Comparison of ENCODE assay signal across 8 mouse cellular contexts in genomic region chr10:77130561-77131240, GRCm38 (mm10). TPM values are rescaled to one million over a fixed set of nuclear protein-coding genes. Genes with fewer than 3 reads are reported as not detected.
DNase-seq lines count a peak whose midpoint lies in the region; ATAC-seq and TF ChIP-seq lines count a peak whose summit lies in the region.

No protein-coding gene starts in this region.

- ATAC-seq in embryonic facial prominence, embryonic 14.5 days (ENCODE audit: low read depth), result peak; percentile 86
- peak; percentile 33; the same call in 1 of the 2 replicates for ATAC-seq in limb, embryonic 12.5 days (ENCODE audit: insufficient number of reproducible peaks, insufficient read depth, low FRiP score, low TSS enrichment, low read depth)
- ATAC-seq in midbrain, embryonic 16.5 days, result peak; percentile 82

- TF ChIP-seq CTCF in spleen, adult 2 months (IDR thresholded peaks at IDR 0.05; ENCODE audit: extremely low read depth, insufficient read depth, insufficient read length, insufficient replicate concordance), result peak; percentile 98; the same call in 1 of the 2 replicates

- no peaks in the 10 kb centered on the region for H3K27me3 ChIP-seq in embryonic facial prominence, embryonic 14.5 days (replicated peaks; ENCODE audit: control insufficient read depth, insufficient read depth, low read length)
- H3K27me3 ChIP-seq in limb, embryonic 12.5 days, result no peaks in the 10 kb centered on the region
- H3K27me3 ChIP-seq in midbrain, embryonic 16.5 days (ENCODE audit: control insufficient read depth, insufficient read depth, low read depth, low read length), result no peaks in the 10 kb centered on the region
- H3K27me3 ChIP-seq in spleen, adult 2 months (ENCODE audit: control insufficient read depth, insufficient read depth, low read length), result no peaks in the 10 kb centered on the region

- H3K4me3 ChIP-seq in embryonic facial prominence, embryonic 14.5 days (ENCODE audit: low read depth, low read length), result no peak overlapping the region
- H3K4me3 ChIP-seq in limb, embryonic 12.5 days (replicated peaks), result no peak overlapping the region
- H3K4me3 ChIP-seq in midbrain, embryonic 16.5 days (ENCODE audit: low read depth, low read length), result no peak overlapping the region
- H3K4me3 ChIP-seq in spleen, adult 2 months (ENCODE audit: extremely low read depth, insufficient read depth, insufficient read length), result no peak overlapping the region

- H3K4me2 ChIP-seq in embryonic facial prominence, embryonic 14.5 days (ENCODE audit: low read depth, low read length), result no peak overlapping the region
- H3K4me2 ChIP-seq in limb, embryonic 12.5 days, result no peak overlapping the region
- no peak overlapping the region for H3K4me2 ChIP-seq in midbrain, embryonic 16.5 days (ENCODE audit: low read length)

- TF ChIP-seq POLR2A in spleen, adult 2 months (IDR thresholded peaks at IDR 0.05; ENCODE audit: low read depth, low read length), result no peak

- H3K36me3 ChIP-seq in embryonic facial prominence, embryonic 14.5 days (ENCODE audit: control insufficient read depth, insufficient read depth, low read length), result no peaks in the 10 kb centered on the region
- H3K36me3 ChIP-seq in limb, embryonic 12.5 days, result no peaks in the 10 kb centered on the region
- H3K36me3 ChIP-seq in midbrain, embryonic 16.5 days (ENCODE audit: control insufficient read depth, insufficient read depth, low read length), result no peaks in the 10 kb centered on the region
- H3K36me3 ChIP-seq in spleen, adult 2 months (ENCODE audit: control insufficient read depth, insufficient read depth, low read length), result no peaks in the 10 kb centered on the region

- H3K4me1 ChIP-seq in embryonic facial prominence, embryonic 14.5 days (ENCODE audit: control insufficient read depth, insufficient read depth, low read length), result peaks cover 22% of the 10 kb centered on the region
- H3K4me1 ChIP-seq in limb, embryonic 12.5 days (replicated peaks), result peaks cover 48% of the 10 kb centered on the region
- H3K4me1 ChIP-seq in midbrain, embryonic 16.5 days (ENCODE audit: control insufficient read depth, insufficient read depth, low read length), result peaks cover 2% of the 10 kb centered on the region; the same call in 1 of the 2 replicates
- H3K4me1 ChIP-seq in spleen, adult 2 months (ENCODE audit: control insufficient read depth, insufficient read depth, insufficient read length), result no peaks in the 10 kb centered on the region

- H3K27ac ChIP-seq in embryonic facial prominence, embryonic 14.5 days (replicated peaks; ENCODE audit: low read depth, low read length), result 0 out of 2 replicates have a peak overlapping the region, but pooled peaks have one; percentile 6
- peak overlapping the region; percentile 84; the same call in 1 of the 2 replicates for H3K27ac ChIP-seq in limb, embryonic 12.5 days
- 0 out of 2 replicates have a peak overlapping the region, but pooled peaks have one; percentile 20 for H3K27ac ChIP-seq in midbrain, embryonic 16.5 days (ENCODE audit: low read length)
- H3K27ac ChIP-seq in spleen, adult 2 months (ENCODE audit: insufficient read depth, low read length), result no peak overlapping the region

- 44% methylated on average over 13 of the region's 13 CpGs for WGBS in embryonic facial prominence, embryonic 14.5 days
- 43% methylated on average over 13 of the region's 13 CpGs for WGBS in limb, embryonic 12.5 days
- 44% methylated on average over 13 of the region's 13 CpGs for WGBS in midbrain, embryonic 16.5 days
- WGBS in spleen, adult 2 months, result 54% methylated on average over 13 of the region's 13 CpGs

- no peaks in the 10 kb centered on the region for H3K9me3 ChIP-seq in embryonic facial prominence, embryonic 14.5 days (ENCODE audit: control insufficient read depth, low read length)
- H3K9me3 ChIP-seq in limb, embryonic 12.5 days, result no peaks in the 10 kb centered on the region
- no peaks in the 10 kb centered on the region for H3K9me3 ChIP-seq in midbrain, embryonic 16.5 days (replicated peaks; ENCODE audit: control insufficient read depth, low read length, poor library complexity, severe bottlenecking)

- no peak overlapping the region for H3K9ac ChIP-seq in embryonic facial prominence, embryonic 14.5 days (ENCODE audit: low read depth, low read length)
- no peak overlapping the region for H3K9ac ChIP-seq in limb, embryonic 12.5 days (replicated peaks)
- H3K9ac ChIP-seq in midbrain, embryonic 16.5 days (ENCODE audit: low read depth, low read length), result peak overlapping the region; percentile 20; the same call in 1 of the 2 replicates

- peak; percentile 91 for DNase-seq in 416B (ENCODE audit: low read depth)
- peak; percentile 76 to 82 for DNase-seq in adrenal gland, postnatal 4 days (ENCODE audit: low spot score in 2 of 2)
- peak; percentile 87 for DNase-seq in embryonic facial prominence, embryonic 14.5 days (ENCODE audit: low spot score)
- peak; percentile 93 for DNase-seq in heart, adult 8-10 months (ENCODE audit: low spot score)
- DNase-seq in kidney, adult 8-10 months, result peak; percentile 92 to 97
- DNase-seq in spleen, adult 2 months (ENCODE audit: low read depth in 1 of 2, low spot score in 2 of 2), result peak; percentile 52 to 67

RNA-seq across cellular contexts. Expression of gene Col18a1, which starts 35.6 kb away (rescaled TPM):
- total RNA-seq in adrenal gland, postnatal 4 days (2021), result 10 to 100 TPM; 96.8 to 99.4 TPM
- 77.8 and 94.5 TPM in 2 replicates for polyA plus RNA-seq in embryonic facial prominence, embryonic 14.5 days (2014; fragmentation: Nextera tagmentation; extraction: Ambion mirVana)
- 1 to 10 TPM; 5.5 to 9.3 (median 7.7) TPM for total RNA-seq in heart, adult 8-10 months (2022)
- 104 and 105 TPM in 2 replicates for polyA plus RNA-seq in limb, embryonic 12.5 days (2016; fragmentation: Nextera tagmentation; extraction: Ambion mirVana)
- polyA plus RNA-seq in midbrain, embryonic 16.5 days (2015; fragmentation: Nextera tagmentation; extraction: Ambion mirVana), result 20.4 and 25.3 TPM in 2 replicates
- polyA plus RNA-seq in spleen, adult 2 months (2012; rRNA removed), result 15.0 and 23.4 TPM in 2 replicates

Comparison
In these comparisons a context has a peak if more than half of its experiments do, and no peak if none do; other contexts are left out.
1. ATAC-seq: peak in every context shown above with its lines; median percentile 86 in embryonic facial prominence, embryonic 14.5 days; 82 in midbrain, embryonic 16.5 days; 33 in limb, embryonic 12.5 days.